Mouse (Mus musculus): Measurements from ENCODE around the gene Cdc42ep1. TPM values are rescaled to one million over a fixed set of nuclear protein-coding genes. Genes with fewer than 3 reads are reported as not detected.

Gene Cdc42ep1
- polyA plus RNA-seq (2012; ENCODE audit: low replicate concordance): 1.2 and 3.8 TPM in 2 replicates

DNA sequence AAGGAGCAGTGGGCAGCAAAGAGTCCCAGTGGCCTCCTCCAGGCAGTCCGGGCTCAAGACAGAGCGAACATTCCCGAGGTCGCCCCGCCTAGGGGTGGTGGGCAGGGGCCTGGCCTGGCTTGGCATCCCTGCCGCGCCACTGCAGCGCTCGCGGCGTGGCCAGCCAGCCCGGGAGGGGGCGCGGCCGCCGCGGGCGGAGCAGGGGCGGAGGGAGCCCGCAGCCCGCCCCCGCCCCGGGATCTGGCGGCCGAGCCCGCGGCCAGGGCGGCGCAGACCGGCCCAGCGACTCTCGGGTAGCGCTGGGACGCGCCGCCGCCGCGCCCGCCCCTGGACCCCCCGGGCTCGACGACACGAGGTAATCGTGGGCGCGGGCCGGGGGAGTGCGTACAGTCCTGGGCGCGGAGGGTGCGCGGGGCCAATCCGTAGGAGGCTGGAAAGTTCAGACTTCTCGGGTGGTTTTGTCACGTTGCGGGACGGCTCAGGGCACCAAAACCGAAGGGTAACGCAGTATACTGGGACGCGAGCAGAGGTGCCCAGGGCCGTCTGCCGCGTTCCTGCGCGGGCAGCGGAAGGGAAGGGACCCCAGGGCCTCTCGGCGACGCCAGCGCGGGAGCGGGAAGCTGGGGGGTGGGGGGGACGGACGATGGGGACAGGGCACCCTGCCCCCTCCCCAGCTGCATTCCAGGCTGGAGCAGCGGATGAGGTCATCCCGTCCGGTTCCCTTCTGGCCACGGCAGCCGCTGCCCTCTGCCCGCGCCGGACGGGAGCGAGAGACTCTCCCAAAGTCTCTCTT lies at the start of gene Cdc42ep1:
Cdc42ep1 (plus strand) TSS at position 254 of the 793 bp plus-strand sequence.

DNA sequence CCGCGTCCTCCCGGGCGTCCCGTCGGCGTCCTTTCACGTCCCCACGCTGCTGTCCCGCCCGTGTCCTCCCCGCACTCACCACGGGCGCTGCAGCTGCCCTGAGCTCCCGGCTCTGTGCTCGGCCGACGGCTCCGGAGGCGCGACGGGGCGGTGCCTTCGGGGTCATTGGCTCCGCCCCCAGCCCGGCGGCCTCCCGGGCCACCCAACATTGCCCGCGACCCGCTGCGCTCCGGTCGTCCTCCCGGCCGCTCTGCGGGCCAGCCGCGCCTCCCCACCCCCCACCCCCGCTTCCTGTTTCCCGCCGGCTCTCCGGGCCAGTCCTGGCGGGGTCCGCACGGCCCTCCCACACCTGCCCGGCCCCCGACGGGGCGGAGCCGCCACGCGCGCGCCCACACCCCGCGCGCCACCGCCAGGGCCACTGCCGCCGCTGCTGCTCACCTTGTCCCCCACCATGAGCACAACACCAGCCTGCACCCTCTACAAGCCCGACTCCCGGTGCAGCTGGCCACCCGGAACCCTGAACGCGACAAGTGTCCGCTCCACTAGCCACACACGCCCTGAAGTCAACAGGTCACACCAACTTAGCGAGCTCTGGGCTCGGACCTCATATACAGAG lies 39.5 kb upstream of the Cdc42ep1 start, which contains the start of gene Card10:
Card10 (minus strand) TSS at position 267 of the 616 bp plus-strand sequence.

DNA sequence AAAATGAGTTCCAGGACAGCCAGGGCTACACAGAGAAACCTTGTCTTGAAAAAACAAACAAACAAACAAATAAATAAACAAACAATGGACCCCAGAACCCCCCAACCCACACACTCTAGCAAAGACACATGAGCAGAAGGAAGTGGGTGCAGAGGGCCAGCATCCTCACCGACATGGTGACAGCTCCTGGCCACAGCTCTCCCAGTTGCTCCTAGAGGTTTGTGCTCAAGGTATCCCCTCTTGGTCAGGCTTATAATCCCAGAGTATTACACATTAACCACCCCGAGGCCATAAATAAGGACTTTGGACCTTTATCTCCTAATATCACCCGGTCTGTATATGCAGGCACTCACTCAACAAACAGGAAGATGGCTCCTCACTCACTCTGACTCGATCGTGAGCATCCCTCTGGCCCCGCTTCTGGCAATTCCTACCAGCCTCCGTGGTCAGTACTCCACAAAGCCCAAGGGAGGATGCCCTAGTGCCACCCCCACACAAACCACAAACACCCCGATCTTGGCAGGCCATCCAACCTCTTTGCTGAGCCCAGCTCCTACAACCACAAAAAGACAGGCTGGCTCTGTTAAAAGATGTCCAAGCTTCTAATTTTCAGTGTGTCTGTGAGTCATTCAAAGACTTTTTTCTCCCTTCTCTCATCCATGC lies 13.0 kb downstream of the Cdc42ep1 start, which contains the start of gene Lgals2:
Lgals2 (minus strand) TSS at position 227 of the 663 bp plus-strand sequence.

DNA sequence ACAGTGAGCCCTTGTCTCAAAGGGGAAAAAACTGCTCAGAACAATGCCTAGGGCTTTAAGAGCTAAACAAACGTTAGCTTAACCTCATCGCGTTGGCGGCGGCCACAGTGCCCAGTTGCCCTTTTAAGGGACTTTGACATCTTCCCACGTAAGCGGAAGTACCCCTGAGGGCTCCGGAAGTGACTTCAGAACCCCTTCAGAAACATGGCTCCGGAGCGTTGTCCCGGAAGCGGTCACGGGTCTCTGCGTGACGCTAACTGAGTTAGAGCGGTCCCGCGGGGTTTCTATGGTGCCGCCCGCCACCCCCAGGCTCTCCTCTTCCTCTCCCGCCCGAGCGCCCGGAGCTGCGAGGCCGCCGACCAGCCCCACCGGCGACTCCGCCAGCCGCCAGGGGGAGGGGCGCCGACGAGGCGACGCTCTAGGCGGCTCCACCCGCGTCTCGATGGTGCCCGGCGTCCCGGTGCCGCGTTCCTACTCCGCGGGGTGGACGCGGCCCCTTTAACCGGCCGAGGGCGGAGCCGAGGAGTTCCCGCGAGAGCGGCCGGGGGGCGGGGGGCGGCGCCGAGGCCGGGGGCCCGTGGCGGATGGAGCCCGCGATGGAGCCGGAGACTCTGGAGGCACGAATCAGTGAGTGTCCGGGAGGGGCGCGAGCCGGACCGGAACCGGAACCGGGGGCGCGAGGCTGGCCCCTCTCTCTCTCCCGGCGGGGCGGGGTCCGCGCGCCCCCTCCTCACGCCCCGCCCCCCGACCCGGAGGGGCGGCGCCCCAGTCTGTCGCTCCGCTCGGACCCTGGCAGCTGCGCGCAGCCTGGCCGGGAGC lies 34.8 kb downstream of the Cdc42ep1 start, which contains the start of gene Gga1:
Gga1 (plus strand) TSS at position 200 of the 819 bp plus-strand sequence.

DNA sequence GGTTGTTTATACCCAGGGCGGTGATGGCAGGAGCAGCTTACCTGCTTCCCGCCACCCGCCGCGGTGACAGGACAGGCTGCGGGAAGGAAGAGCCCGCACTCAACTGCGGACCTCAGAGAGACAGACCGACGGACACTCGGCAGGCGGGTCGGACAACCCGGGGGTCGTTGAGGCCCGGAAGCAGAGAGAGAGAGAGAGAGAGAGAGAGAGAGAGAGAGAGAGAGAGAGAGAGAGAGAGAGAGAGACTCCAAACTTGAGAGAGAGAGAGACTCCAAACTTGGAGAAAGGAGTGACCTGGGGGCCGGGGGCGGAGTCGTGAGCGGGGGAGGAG lies 57.0 kb downstream of the Cdc42ep1 start, which contains the start of gene Gm49510:
Gm49510 (plus strand) TSS at position 259 of the 331 bp plus-strand sequence.

DNA sequence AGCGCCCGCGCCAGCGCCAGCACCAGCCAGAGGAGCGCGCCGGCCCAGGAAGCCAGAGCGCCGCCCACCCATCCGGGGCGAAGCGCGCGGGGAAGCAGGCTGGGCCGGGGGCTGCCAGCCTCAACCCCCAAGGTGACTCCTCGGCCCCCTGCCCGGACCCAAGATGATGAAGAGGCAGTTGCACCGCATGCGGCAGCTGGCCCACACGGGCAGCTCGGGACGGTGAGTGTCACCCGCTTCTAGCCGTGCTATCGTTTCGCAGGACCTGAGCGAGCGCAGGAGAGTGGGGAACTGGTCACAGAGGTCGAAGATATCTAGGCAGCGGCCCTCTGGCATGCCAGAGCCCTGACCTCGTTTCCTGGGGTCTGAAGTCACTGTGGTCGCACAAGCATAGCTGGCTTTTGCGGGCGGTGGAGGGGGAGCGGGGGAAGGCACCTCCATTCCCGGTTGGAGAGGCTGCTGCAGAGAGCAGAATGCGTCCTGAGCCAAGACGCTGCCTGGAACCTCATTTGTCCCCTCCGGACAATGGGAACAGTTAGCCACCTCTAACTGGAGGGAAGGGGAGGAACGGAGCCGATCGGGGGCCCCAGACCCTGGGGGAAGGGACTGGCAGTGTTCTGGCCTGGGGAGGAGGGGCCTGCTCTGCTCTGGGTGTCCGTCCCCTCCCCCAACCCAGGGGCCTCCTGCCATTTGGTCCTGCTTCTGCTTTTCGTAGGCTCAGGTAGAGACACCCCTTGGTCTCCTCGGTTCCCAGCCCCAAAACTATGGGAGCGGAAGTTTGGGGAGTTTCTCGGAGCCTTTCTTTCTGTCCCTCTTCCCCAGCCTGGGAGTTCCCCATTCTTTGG lies 57.5 kb downstream of the Cdc42ep1 start, which contains the start of gene Sh3bp1:
Sh3bp1 (plus strand) TSS at position 29 of the 845 bp plus-strand sequence.

Other genes starting within 250 kb of the Cdc42ep1 start
- gene Cyth4, start 245.6 kb upstream of the Cdc42ep1 start, polyA plus RNA-seq (2012; ENCODE audit: low replicate concordance): 15.9 and 22.1 TPM in 2 replicates
- gene Elfn2, start 123.9 kb upstream of the Cdc42ep1 start, polyA plus RNA-seq (2012; ENCODE audit: low replicate concordance): 0.48 TPM in 1 of 2 replicates, not detected in the other
- 20.2 and 32.5 TPM in 2 replicates for gene Mfng, start 69.1 kb upstream of the Cdc42ep1 start, polyA plus RNA-seq (2012; ENCODE audit: low replicate concordance)
- gene Card10, start 39.6 kb upstream of the Cdc42ep1 start, polyA plus RNA-seq (2012; ENCODE audit: low replicate concordance): 0.91 and 3.5 TPM in 2 replicates
- not detected in 2 replicates for gene Lgals2, start 12.9 kb downstream of the Cdc42ep1 start, polyA plus RNA-seq (2012; ENCODE audit: low replicate concordance)
- 196 and 266 TPM in 2 replicates for gene Gga1, start 34.6 kb downstream of the Cdc42ep1 start, polyA plus RNA-seq (2012; ENCODE audit: low replicate concordance)
- 2.8 and 3.6 TPM in 2 replicates for gene Gm49510, start 57.0 kb downstream of the Cdc42ep1 start, polyA plus RNA-seq (2012; ENCODE audit: low replicate concordance)
- 524 and 1,002 TPM in 2 replicates for gene Sh3bp1, start 57.1 kb downstream of the Cdc42ep1 start, polyA plus RNA-seq (2012; ENCODE audit: low replicate concordance)
- gene Pdxp, start 71.3 kb downstream of the Cdc42ep1 start, polyA plus RNA-seq (2012; ENCODE audit: low replicate concordance): 8.9 and 14.7 TPM in 2 replicates
- 15.8 and 51.1 TPM in 2 replicates for gene Lgals1, start 84.1 kb downstream of the Cdc42ep1 start, polyA plus RNA-seq (2012; ENCODE audit: low replicate concordance)
- gene Nol12, start 92.3 kb downstream of the Cdc42ep1 start, polyA plus RNA-seq (2012; ENCODE audit: low replicate concordance): 17.2 and 18.8 TPM in 2 replicates
- 91.0 and 129 TPM in 2 replicates for gene Triobp, start 105.1 kb downstream of the Cdc42ep1 start, polyA plus RNA-seq (2012; ENCODE audit: low replicate concordance)
- 32.8 and 70.9 TPM in 2 replicates for gene H1f0, start 185.8 kb downstream of the Cdc42ep1 start, polyA plus RNA-seq (2012; ENCODE audit: low replicate concordance)
- gene Galr3, start 199.3 kb downstream of the Cdc42ep1 start, polyA plus RNA-seq (2012; ENCODE audit: low replicate concordance): 0.38 and 1.2 TPM in 2 replicates
- gene Ankrd54, start 220.3 kb downstream of the Cdc42ep1 start, polyA plus RNA-seq (2012; ENCODE audit: low replicate concordance): 41.1 and 171 TPM in 2 replicates
- gene Eif3l, start 232.6 kb downstream of the Cdc42ep1 start, polyA plus RNA-seq (2012; ENCODE audit: low replicate concordance): 8.7 and 44.6 TPM in 2 replicates

Data from leukemia stem cell, adult 10-12 weeks (primary cell).